Mouse (Mus musculus): ENCODE data around the gene Slc50a1.

The Slc50a1 gene

GRCm38 (mm10) chr3:89270051-89270755 lies at the start of gene Slc50a1:
Gene Slc50a1, minus strand, starts transcription at chr3:89270570.
- no peak for DNase-seq (ENCODE audit: low read depth, low spot score)

GRCm38 (mm10) chr3:89319591-89320350 lies 49.4 kb upstream of the Slc50a1 start:
- peak; percentile 39 for DNase-seq (ENCODE audit: low read depth, low spot score)

- DNase-seq (ENCODE audit: low read depth, low spot score) = peak; percentile 41
Observed at GRCm38 (mm10) chr3:89318971-89319590, 48.7 kb upstream of the Slc50a1 start.

GRCm38 (mm10) chr3:89318316-89318715 lies 47.9 kb upstream of the Slc50a1 start:
- no peak for DNase-seq (ENCODE audit: low read depth, low spot score)

DNA sequence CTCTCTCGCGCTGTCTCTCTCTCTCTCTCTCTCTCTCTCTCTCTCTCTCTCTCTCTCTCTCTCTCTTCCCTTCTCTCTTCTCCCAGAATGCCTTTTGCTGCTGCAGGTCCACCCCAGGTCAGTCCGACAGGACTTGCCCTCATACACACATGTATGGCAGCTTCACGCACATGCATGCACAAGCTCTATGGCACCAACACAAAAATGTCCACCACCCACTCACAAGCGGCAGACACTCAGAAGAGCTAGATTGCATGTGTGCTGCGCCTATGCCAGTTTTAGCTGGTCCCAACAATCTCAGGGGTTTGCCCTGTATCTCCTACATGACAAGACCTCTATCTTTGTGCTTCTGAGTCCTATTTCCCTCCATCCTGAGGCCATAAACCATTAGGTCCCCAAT lies 46.9 kb upstream of the Slc50a1 start:
- DNase-seq (ENCODE audit: low read depth, low spot score) = no peak

DNA sequence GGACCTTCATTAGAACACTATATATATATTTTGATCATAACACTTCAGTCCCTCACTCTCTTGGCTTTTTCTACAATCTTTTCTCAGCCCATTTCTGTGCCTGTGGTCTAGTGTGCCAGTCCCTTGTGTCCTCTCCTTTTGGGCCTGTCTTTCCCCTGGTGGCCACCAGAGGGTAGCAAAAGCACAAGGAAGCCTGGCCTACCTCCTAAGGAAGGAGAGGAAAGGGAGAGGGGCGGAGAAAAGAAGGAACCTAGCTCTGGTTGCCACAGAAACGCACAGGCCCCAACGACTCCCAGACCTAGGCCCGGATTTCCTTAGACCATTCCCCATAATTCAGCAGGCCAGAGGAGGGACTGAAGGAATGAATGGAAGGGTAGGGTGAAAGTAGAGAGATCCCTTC lies 46.5 kb upstream of the Slc50a1 start:
- peak; percentile 98 for DNase-seq (ENCODE audit: low read depth, low spot score)

- peak; percentile 83 for DNase-seq (ENCODE audit: low read depth, low spot score)
Observed at GRCm38 (mm10) chr3:89315930-89316831, 45.8 kb upstream of the Slc50a1 start.

- peak; percentile 92 for DNase-seq (ENCODE audit: low read depth, low spot score)
Observed at GRCm38 (mm10) chr3:89315195-89315929, 45.0 kb upstream of the Slc50a1 start.

DNA sequence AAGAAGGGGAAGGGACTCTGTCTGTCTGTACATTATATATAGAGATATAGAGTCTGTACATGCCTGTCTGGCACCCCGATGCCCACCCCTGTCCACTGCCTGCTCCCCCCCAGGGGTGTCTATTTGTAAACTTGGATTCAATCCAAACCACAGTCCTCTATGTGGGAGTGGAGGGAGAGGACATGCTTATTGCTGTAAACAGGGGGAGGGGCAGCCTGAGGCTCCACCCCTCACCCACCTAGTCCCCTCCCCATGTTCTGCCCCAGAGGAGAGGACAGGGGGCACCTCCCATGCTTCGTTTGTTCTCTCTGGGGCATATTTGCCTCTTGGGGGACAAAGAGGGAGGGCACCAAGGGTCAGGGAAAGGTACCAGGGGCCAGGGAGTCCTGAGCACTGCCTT lies 44.4 kb upstream of the Slc50a1 start:
- DNase-seq (ENCODE audit: low read depth, low spot score) = peak; percentile 60

DNA sequence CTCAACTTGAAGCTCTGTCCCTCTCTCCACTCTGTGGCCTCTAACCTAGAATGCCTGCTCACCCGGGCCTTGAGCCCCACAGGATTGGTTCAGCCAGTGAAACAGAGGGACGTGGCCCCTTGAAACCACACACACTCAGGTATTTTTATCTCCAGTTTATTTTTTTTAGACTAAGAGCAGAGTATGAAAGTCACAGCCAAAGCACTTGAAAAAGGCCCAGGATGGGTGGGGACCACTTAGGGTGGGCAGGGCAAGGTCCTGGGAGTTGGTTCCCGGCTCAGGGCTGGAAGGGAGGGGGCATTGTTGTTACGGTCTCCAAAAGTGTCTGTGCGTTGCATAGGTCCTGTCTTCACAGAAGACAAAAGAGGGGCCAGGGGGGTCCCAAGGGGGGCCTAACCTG lies 44.0 kb upstream of the Slc50a1 start:
- no peak for DNase-seq (ENCODE audit: low read depth, low spot score)

DNA sequence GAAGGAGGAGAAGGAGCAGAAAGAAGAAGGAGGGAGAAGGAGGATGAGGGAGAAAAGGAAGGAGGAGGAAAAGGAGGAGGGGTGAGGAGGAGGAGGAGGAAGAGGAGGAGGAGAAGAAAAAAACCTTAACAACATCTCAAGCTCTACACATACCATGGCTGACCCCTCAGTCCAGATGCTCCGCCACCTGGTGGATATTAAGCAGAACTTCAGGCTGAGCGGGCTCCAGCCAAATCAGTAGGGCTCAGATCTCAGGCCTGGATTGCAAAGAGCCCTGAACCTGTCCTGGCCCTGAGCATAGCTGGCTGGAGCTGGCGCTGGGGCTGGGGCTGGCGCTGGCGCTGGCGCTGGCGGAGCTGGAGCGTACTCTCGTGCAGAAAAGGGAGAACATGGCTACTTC lies 37.7 kb upstream of the Slc50a1 start:
- DNase-seq (ENCODE audit: low read depth, low spot score) = peak; percentile 86

DNA sequence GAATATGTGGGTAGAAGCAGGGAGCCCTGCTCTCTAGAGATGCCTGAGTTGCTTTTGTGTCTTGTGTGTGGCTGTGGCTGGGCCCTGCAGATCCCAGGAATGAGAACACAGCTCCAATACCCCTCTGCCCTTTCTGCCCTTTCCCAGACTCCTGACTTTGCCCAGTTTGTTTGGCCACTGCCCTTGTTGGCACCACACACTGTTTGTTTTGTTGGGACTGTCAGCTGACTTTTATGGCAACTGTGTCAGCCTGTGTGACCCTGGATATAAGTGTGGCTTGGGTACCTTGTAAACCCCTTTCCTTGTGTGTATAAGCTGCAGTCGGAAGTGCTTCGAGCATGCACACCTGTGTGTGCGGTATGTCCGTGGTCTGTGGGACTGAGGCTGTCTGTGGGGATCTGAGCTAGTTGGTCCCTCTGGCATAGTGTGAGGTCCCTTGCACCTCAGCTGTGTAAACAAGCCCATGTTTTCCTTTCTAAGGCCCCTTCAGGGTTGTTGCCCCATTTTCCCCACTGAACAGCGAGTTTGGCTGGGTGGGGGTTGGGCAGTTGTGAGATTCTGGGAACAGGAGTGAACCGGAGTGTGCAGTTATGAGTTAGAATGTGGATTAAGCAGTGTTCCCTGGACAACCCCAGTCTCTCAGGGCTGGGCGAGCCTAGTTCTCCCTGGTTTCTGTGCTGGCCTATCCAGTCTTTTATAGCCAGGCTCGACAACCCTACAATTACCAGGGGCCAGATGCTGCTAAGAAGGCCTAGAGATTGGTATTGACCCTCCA lies 35.4 kb upstream of the Slc50a1 start:
- no peak for DNase-seq (ENCODE audit: low read depth, low spot score)

DNA sequence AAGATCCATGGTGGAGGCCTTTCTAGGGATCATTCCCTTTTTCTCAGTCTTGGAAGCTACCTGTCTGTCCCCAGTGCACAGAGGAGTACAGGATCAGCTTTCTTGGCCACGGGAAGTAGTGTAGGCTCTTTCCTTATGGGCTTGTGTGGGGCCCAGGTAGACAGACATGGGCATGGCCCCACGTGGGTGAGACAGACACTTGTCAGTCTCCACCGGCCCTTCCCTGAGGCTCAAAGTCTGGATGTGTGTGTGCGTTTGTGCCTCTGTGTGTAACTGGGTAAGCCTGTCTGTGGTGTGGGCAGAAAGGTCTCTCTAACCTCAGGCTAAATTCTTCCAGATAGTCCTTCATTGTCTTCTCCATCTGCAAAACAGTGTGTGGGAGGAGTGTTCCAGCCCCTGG lies 34.7 kb upstream of the Slc50a1 start:
- DNase-seq (ENCODE audit: low read depth, low spot score) = no peak

- DNase-seq (ENCODE audit: low read depth, low spot score) = no peak
Observed at GRCm38 (mm10) chr3:89304440-89304839, 34.1 kb upstream of the Slc50a1 start.

- DNase-seq (ENCODE audit: low read depth, low spot score) = no peak
Observed at GRCm38 (mm10) chr3:89300514-89300913, 30.1 kb upstream of the Slc50a1 start.

DNA sequence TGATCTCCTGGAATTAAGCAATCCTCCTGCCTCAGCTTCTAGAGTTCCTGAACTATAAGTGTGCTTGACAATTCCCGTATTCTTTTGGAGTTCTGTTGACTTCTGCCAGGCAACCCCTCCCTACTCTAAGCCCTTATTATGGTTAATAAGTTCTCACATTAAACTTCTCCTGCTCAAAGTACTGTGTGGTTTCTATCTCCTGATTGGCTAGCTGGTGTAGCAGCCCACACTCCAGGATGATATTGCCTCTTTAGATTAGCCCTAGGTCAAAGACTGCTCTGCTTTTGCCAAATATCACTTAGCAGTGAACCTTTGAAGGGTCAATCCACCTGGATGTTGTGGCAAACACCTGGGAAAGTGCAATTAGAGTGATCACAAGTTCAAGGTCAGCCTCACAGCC lies 29.7 kb upstream of the Slc50a1 start:
- DNase-seq (ENCODE audit: low read depth, low spot score) = no peak

DNA sequence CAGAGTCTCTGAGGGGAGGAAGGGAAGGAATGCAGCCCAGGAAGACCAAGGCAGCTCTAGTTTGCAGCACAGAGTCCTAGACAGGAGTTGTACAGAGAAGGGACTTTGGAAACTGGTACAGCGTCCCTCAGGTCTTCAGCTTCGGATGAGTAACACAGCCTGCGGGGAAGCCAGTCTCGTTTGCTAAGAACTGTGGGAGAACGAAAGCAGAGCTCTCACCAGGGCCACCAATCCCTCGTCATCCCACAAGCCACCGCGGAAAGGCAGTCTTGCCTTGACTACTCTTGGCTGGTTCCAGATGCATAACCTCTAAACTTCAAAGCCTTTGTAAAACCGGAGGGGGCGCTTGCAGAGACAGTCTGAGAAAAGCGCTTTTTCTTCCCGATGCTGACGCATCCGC lies 29.1 kb upstream of the Slc50a1 start:
- peak; percentile 69 for DNase-seq (ENCODE audit: low read depth, low spot score)

- DNase-seq (ENCODE audit: low read depth, low spot score) = peak; percentile 17
Observed at GRCm38 (mm10) chr3:89298908-89299307, 28.5 kb upstream of the Slc50a1 start.

DNA sequence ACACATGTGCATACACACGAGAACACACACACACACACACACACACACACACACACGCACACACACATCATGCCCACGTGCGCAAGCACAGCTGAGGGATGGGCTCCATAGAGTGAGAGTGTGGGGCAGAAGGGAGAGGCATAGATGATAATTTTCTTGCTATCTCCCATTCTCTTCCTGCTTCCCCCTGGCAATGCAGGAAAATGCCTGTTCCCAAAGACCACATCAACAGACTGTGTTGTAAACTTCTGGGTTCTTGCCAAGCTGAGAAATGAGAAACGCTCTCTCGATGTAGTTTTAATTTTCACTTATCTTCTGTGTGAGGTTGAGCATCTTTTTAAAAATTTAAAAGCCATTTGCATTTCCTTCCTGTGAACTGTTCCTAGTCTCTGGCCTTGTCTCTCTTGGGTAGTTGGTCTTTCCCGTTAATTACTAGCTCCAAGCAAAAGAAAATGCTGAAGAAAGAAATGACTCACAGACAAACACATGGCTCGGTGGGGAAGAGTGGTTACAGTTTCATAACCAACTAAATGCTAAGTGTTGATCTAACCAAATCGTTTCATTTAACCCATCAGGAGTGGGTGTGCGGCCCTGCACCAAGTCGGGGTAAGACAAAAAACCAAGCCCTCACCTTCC lies 26.5 kb upstream of the Slc50a1 start:
- no peak for DNase-seq (ENCODE audit: low read depth, low spot score)

All from R1 (cell line).